Mouse (Mus musculus): ENCODE measurements around the gene Ranbp6.

GRCm38 (mm10) chr19:29803946-29804345, 8.8 kb downstream of the Ranbp6 start:
- TF ChIP-seq POLR2A (IDR thresholded peaks at IDR 0.05; ENCODE audit: insufficient read depth, low read depth, low read length) (no peak), CTCF (IDR thresholded peaks at IDR 0.05) (no peak), EP300 (IDR thresholded peaks at IDR 0.05; ENCODE audit: insufficient read depth, low read depth, low read length) (no peak)

All from heart, adult 2 months (tissue).